Mouse (Mus musculus) heart, postnatal 36 days (tissue): Measurements from ENCODE around the gene Zfyve21. TPM values are rescaled to one million over a fixed set of nuclear protein-coding genes. Genes with fewer than 3 reads are reported as not detected.

Source experiments
- DNase-seq, 2 experiments: peaks; one replicate each; pipeline ENCODE4 v3.0.0; 2021 to 2022
- intact Hi-C: fragments of 180-260 bp; cut with DNase I; formaldehyde crosslinking; loops from one replicate; pipeline ENCODE4 v1.15.1; 2025
- total RNA-seq, 2 experiments: library from RNA; stranded (reverse); gene quantifications; 2 replicates each; pipeline ENCODE4 v1.2.3; 2021

Gene Zfyve21
- total RNA-seq, 2 experiments from 2014 or later = 65.3 to 66.5 TPM

DNA sequence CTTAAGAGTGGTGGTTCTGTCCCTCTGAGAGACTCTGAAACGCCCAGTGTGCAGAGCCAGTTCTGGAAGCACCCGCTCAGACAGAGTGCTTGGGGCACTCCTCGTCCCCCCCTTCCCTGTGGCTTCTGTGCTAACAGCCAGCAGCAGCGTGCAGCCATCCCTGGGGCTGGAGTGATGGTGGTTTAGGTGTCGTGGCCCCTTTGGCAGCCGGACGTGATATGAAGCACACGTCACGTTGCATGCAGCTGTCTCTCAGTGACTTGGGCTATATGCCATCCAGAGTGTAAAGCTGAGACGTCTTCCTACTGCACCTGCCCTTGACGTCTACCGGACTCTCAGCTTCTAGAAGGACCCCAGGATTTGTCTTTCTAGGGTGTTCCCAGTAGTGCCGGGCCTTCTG is 15.5 kb upstream of the Zfyve21 start:
- no peak for DNase-seq
- intact Hi-C loops = no loop called here

DNA sequence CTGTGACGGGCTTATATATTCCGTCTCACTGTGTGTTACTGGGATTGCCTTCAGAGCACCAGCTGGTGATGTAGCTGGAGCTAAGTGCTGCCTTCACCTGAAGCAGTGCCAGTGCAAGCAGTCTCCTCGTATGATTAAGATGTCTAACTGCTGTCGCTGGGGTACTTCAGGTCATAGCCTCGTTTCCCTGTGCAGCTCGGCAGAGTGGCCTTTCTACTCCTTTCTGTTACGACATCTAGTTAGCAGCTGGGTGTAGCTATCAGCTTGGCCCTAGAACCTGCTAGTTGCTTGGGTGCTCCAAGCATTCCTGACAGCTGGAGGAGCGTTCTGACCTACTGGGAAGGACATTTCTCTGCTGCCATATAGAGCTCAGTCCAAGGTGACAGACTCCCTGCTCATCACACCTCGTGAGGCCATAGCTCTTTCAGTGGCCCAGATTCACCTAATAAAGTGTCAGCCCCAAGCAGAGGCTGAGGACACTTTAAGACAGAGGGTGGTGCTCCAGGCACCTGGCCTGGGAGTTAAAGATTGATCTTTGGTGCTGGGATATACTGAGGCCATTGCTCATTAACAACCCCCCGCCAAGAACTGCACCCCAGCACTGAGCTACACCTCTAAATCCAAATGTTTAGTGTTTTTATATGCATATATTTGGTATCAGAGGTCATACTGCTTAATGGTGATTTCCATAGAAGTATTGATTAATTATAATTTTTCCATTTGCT is 13.3 kb upstream of the Zfyve21 start:
- no peak for DNase-seq
- intact Hi-C loops = no loop called here

GRCm38 (mm10) chr12:111803538-111803937 is 10.4 kb upstream of the Zfyve21 start:
- intact Hi-C loops = no loop called here
- DNase-seq = no peak

- intact Hi-C loops = no loop called here
- no peak for DNase-seq
These were observed 5.2 kb upstream of the Zfyve21 start for GRCm38 (mm10) chr12:111808775-111809174.

DNA sequence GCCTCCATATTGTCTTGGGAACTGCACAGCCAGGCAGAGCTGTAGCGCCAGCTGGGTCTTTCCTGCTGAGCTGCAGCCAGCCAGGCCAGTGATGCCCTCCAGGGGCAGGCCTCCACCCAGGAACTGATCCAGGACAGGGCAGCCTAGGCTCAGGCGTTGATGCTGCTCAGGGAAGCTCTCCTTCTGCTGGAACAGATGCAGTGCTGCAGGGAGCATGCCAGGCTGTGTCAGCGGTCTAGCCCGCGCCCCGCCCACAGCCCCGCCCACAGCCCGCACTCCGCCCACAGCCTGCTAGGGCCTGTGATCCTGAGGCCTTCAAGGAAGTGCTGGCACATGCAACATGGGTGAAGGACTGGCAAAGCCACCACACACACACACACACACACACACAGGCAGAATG is 4.2 kb upstream of the Zfyve21 start:
- intact Hi-C loops = no loop called here

DNA sequence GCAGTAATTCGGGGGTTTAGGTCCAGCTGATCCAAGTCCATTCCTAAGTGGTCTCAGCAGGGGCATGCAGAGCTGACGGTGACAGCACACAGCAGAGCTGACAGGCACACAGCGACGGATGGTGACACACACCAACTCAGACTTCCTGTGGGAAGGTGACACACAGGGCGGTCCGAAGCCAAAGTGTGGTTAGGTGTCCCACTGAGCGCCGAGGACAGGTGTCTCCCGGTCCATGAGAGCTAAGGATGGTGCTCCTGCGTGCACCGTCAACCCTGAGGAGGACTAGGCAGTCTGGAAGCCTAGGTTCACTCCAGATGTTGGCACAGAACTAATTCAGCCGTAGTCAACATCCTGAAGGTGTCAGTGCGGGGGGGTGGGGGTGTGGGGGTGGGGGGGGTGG is 1.9 kb upstream of the Zfyve21 start:
- intact Hi-C loops = no loop called here
- DNase-seq = no peak

More for the DNA sequence above, 4.2 kb upstream of the Zfyve21 start:
- peak; percentile 69 to 74 for DNase-seq

- DNase-seq = no peak
- intact Hi-C loops = no loop called here
These were observed 1.4 kb upstream of the Zfyve21 start for GRCm38 (mm10) chr12:111812611-111813010.

GRCm38 (mm10) chr12:111813111-111813765 is 732 bp upstream of the Zfyve21 start:
- DNase-seq = no peak
- intact Hi-C loops = no loop called here

- DNase-seq = no peak
- intact Hi-C loops = no loop called here
These were observed 1.1 kb downstream of the Zfyve21 start for GRCm38 (mm10) chr12:111814769-111815762.

DNA sequence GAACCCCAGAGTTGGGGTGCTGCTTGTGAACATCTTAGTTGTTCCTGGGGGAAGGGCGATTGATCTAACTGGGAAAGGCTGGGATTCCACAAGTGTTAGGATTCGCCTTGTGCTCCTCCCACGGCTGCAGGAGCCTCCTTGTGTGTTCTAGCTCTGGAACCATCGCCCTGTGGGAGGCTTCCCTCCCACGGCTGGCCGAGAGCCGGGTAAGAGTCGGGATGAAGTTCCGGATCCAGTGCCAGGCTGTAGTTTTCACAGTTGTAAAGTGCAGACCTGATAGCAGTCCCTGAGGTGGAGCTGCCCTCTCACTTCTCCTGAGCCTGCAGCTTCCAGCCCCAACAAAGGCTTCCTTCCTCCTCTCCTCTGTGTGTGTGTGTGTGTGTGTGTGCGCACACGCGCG is 2.6 kb downstream of the Zfyve21 start:
- peak in 1 of 2 experiments; percentile 48 for DNase-seq
- intact Hi-C loops = no loop called here

GRCm38 (mm10) chr12:111816967-111817366 is 3.0 kb downstream of the Zfyve21 start:
- intact Hi-C loops = no loop called here
- no peak for DNase-seq

- intact Hi-C loops = no loop called here
- DNase-seq = no peak
These were observed 4.0 kb downstream of the Zfyve21 start for GRCm38 (mm10) chr12:111817991-111818390.

DNA sequence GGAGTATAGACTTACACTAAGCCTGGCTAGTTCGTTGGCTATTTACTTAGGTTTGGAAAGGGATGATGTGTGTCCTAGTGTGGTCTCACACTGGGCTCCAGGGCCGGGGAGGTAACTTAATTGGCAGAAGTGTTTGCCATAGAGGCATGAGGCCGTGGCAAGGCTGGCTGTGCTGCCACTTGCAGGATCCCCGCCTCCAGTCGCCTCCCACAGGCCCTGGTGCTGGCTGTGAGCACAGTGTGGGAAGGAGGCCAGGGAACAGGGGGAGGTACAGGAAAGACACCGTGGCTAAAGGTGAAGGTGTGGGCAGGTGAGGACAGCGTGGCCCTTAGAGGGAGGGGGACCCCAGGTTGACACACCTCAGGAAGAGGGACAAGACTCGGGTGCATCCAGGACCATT is 6.0 kb downstream of the Zfyve21 start:
- DNase-seq = no peak
- intact Hi-C loops = no loop called here

GRCm38 (mm10) chr12:111820708-111821107 is 6.7 kb downstream of the Zfyve21 start:
- intact Hi-C loops = no loop called here
- no peak for DNase-seq

GRCm38 (mm10) chr12:111821931-111822330 is 8.0 kb downstream of the Zfyve21 start:
- intact Hi-C loops = no loop called here
- no peak for DNase-seq

- no peak for DNase-seq
- intact Hi-C loops = no loop called here
These were observed 13.6 kb downstream of the Zfyve21 start for GRCm38 (mm10) chr12:111827556-111827955.

GRCm38 (mm10) chr12:111829447-111829846 is 15.5 kb downstream of the Zfyve21 start:
- DNase-seq = no peak
- intact Hi-C loops = no loop called here

DNA sequence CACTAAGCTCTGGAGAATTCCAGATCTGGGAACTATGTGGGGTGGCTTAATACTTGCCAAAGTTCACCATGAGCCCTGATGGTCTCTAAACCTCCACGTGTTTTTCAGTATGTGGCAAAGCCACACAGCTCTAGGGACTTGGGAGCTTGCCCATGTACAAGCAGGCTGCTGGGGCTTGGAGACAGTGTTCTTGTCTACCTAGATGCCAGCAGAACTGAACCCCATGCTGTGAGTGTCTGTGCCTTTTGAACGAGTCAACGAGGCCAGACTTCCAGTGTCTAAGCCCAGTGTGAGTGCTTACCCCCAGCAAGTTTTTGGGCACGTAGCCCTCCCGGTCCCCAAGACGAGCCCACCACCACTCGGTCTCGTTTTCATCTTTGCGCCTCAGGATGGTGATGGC is 16.0 kb downstream of the Zfyve21 start:
- intact Hi-C loops = no loop called here
- no peak for DNase-seq

DNA sequence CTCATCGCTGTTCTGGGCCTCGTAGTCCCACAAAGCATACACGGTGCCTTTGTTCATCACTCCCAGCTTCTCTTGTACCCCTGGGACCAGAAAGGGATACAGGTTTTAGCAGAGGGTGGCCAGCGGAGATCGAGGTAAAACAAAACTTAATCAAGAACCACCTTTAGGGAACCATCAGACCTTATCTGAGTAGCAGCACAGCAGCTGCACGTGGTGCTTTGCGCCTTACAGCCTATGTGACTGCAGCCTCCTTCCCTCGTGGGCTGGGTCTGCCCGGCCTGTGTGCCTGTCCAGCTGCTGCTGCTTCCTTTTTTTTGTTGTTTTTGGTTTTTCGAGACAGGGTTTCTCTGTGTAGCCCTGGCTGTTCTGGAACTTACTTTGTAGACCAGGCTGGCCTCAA is 16.4 kb downstream of the Zfyve21 start:
- intact Hi-C loops = no loop called here
- DNase-seq = no peak

GRCm38 (mm10) chr12:111832643-111833042 is 18.7 kb downstream of the Zfyve21 start:
- intact Hi-C loops = no loop called here
- no peak for DNase-seq

DNA sequence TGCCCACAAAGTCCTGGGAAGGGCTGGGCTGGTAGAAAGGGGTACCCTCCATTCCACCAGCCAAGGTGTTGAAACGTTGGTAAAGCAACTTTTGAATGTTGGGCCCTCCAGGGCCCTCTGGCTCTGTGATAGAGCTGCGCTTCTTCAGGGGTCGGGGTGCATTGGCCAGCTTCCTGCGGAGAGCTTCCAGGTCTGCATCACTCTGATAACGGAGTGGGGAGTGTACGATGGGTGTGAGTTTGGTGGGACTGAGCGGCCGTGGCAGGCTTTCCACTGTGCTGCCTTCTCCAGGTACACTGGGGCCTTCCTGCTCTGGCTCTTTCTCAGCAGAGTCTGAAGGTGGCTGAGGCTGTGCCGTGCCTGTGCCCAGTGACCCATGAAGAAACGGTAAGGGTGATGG is 19.5 kb downstream of the Zfyve21 start:
- intact Hi-C loops = no loop called here
- DNase-seq = no peak
